12 mouse cellular contexts compared by ENCODE assay signal in genomic region chr1:63214271-63214558, GRCm38 (mm10). TPM values are rescaled to one million over a fixed set of nuclear protein-coding genes. Genes with fewer than 3 reads are reported as not detected.
DNase-seq lines count a peak whose midpoint lies in the region; ATAC-seq and TF ChIP-seq lines count a peak whose summit lies in the region.
"Had no signal": no experiment of that assay in that cellular context is flagged by ENCODE, and none has a peak within 500 bp of the region (broad histone marks: within the 10 kb centered on the region; RNA-seq: fewer than 3 reads in every experiment).

Gene Gpr1, minus strand, starts transcription at chr1:63214543.

- peak within 1 kb of the TSS; percentile 62 for H3K4me2 ChIP-seq in heart, embryonic 12.5 days
- peak within 1 kb of the TSS; percentile 38 for H3K4me2 ChIP-seq in forebrain, embryonic 15.5 days (replicated peaks)
- H3K4me2 ChIP-seq in midbrain, embryonic 11.5 days = peak within 1 kb of the TSS; percentile 27

- no peak for DNase-seq in heart, postnatal 14 days
- peak; percentile 93 for DNase-seq in midbrain, embryonic 11.5 days (ENCODE audit: low spot score, missing footprints)
- no peak for DNase-seq in thymus, adult 18-20 months
- DNase-seq in ovary, postnatal 36 days (ENCODE audit: low spot score) = no peak
- no peak for DNase-seq in frontal cortex, postnatal 25 days (ENCODE audit: low spot score in 2 of 2)
- DNase-seq: cerebellum, adult 18-20 months; gastrocnemius, postnatal 14 days had no signal

- H3K4me1 ChIP-seq in heart, embryonic 12.5 days (replicated peaks) = peaks cover 7% of the 10 kb centered on the region; the same call in 1 of the 2 replicates
- peaks cover 6% of the 10 kb centered on the region for H3K4me1 ChIP-seq in ES-Bruce4 (ENCODE audit: control insufficient read depth, insufficient read depth, low read length)
- H3K4me1 ChIP-seq in forebrain, embryonic 15.5 days = peaks cover 12% of the 10 kb centered on the region
- H3K4me1 ChIP-seq in midbrain, embryonic 11.5 days (ENCODE audit: control insufficient read depth, insufficient read depth, low read length) = peaks cover 7% of the 10 kb centered on the region; the same call in 1 of the 2 replicates

- TF ChIP-seq CTCF in ES-Bruce4 (IDR thresholded peaks at IDR 0.05; ENCODE audit: low read depth, low read length) = no peak

- TF ChIP-seq EP300 in ES-Bruce4 (IDR thresholded peaks at IDR 0.05; ENCODE audit: insufficient read depth, low read depth, low read length) = no peak

- H3K9ac ChIP-seq in heart, embryonic 12.5 days = peak within 1 kb of the TSS; percentile 56
- peak within 1 kb of the TSS; percentile 60 for H3K9ac ChIP-seq in ES-Bruce4 (ENCODE audit: low read depth, poor library complexity, severe bottlenecking)
- H3K9ac ChIP-seq in forebrain, embryonic 15.5 days (replicated peaks) = peak within 1 kb of the TSS; percentile 28; the same call in 1 of the 2 replicates
- H3K9ac ChIP-seq in midbrain, embryonic 11.5 days (ENCODE audit: low read length) = 0 out of 2 replicates have a peak within 1 kb of the TSS, but pooled peaks have one; percentile 1

- peak within 1 kb of the TSS; percentile 29; the same call in 1 of the 2 replicates for H3K4me3 ChIP-seq in heart, embryonic 12.5 days
- H3K4me3 ChIP-seq in ES-Bruce4 (ENCODE audit: low read depth, low read length) = peak within 1 kb of the TSS; percentile 34; the same call in 1 of the 2 replicates
- H3K4me3 ChIP-seq in forebrain, embryonic 15.5 days = peak within 1 kb of the TSS; percentile 13
- H3K4me3 ChIP-seq in midbrain, embryonic 11.5 days (ENCODE audit: low read depth, low read length) = peak within 1 kb of the TSS; percentile 7; the same call in 1 of the 2 replicates

- WGBS in heart, embryonic 12.5 days = 31% methylated on average over 3 of the region's 3 CpGs
- 34% methylated on average over 3 of the region's 3 CpGs for WGBS in forebrain, embryonic 15.5 days
- 24% methylated on average over 3 of the region's 3 CpGs for WGBS in midbrain, embryonic 11.5 days

- H3K27ac ChIP-seq in heart, embryonic 12.5 days (ENCODE audit: poor library complexity, severe bottlenecking) = no peak within 1 kb of the TSS
- H3K27ac ChIP-seq in ES-Bruce4 (ENCODE audit: insufficient read depth, low read length) = peak within 1 kb of the TSS; percentile 95
- H3K27ac ChIP-seq in forebrain, embryonic 15.5 days (replicated peaks) = 0 out of 2 replicates have a peak within 1 kb of the TSS, but pooled peaks have one; percentile 37
- peak within 1 kb of the TSS; percentile 37 for H3K27ac ChIP-seq in midbrain, embryonic 11.5 days (ENCODE audit: low read depth, low read length)

- peaks cover 3% of the 10 kb centered on the region; the same call in 1 of the 2 replicates for H3K9me3 ChIP-seq in heart, embryonic 12.5 days (replicated peaks)
- H3K9me3 ChIP-seq in ES-Bruce4 (replicated peaks; ENCODE audit: control insufficient read depth, insufficient read depth, low read length, poor library complexity, severe bottlenecking) = no peaks in the 10 kb centered on the region
- no peaks in the 10 kb centered on the region for H3K9me3 ChIP-seq in forebrain, embryonic 15.5 days
- no peaks in the 10 kb centered on the region; the same call in 1 of the 2 replicates for H3K9me3 ChIP-seq in midbrain, embryonic 11.5 days (ENCODE audit: control insufficient read depth, low read length)

- intact Hi-C loops in heart, postnatal 14 days (cut with DNase I) = no loop called here

- H3K27me3 ChIP-seq in heart, embryonic 12.5 days (replicated peaks) = no peaks in the 10 kb centered on the region
- H3K27me3 ChIP-seq in ES-Bruce4 (ENCODE audit: control insufficient read depth, insufficient read depth, low read length, poor library complexity, severe bottlenecking) = no peaks in the 10 kb centered on the region
- H3K27me3 ChIP-seq in forebrain, embryonic 15.5 days = no peaks in the 10 kb centered on the region
- no peaks in the 10 kb centered on the region for H3K27me3 ChIP-seq in midbrain, embryonic 11.5 days (ENCODE audit: control insufficient read depth, insufficient read depth, low read length)

- H3K36me3 ChIP-seq in heart, embryonic 12.5 days = no peaks in the 10 kb centered on the region
- peaks cover 4% of the 10 kb centered on the region; the same call in 1 of the 2 replicates for H3K36me3 ChIP-seq in ES-Bruce4 (ENCODE audit: control insufficient read depth, insufficient read depth, low read length, poor library complexity, severe bottlenecking)
- no peaks in the 10 kb centered on the region for H3K36me3 ChIP-seq in forebrain, embryonic 15.5 days
- H3K36me3 ChIP-seq in midbrain, embryonic 11.5 days (ENCODE audit: control insufficient read depth, insufficient read depth, low read length) = no peaks in the 10 kb centered on the region

- no peak for ATAC-seq in heart, embryonic 12.5 days (ENCODE audit: insufficient number of reproducible peaks, low FRiP score)
- ATAC-seq in forebrain, embryonic 15.5 days (replicated peaks) = no peak
- ATAC-seq in midbrain, embryonic 11.5 days (ENCODE audit: low FRiP score) = no peak
- ATAC-seq: activated CD4-positive, CD25-positive, alpha-beta regulatory T cell, adult 4 months had no signal

- TF ChIP-seq POLR2A in ES-Bruce4 (IDR thresholded peaks at IDR 0.05; ENCODE audit: insufficient read depth, low read length) = no peak

RNA-seq across cellular contexts. Expression of gene Gpr1, which starts in this region (rescaled TPM):
- polyA plus RNA-seq in heart, embryonic 12.5 days (2016; fragmentation: Nextera tagmentation; extraction: Ambion mirVana) = 0.11 TPM in 1 of 2 replicates, not detected in the other
- under 1 TPM; 0.36 to 0.59 TPM for total RNA-seq in heart, postnatal 14 days (2021)
- 0.35 and 0.61 TPM in 2 replicates for polyA plus RNA-seq in ES-Bruce4 (2011; ENCODE audit: insufficient read depth, insufficient read length, low read depth, missing spikeins)
- polyA plus RNA-seq in forebrain, embryonic 15.5 days (2015; fragmentation: Nextera tagmentation; extraction: Ambion mirVana) = 0.33 and 0.34 TPM in 2 replicates
- 0.08 and 0.22 TPM in 2 replicates for polyA plus RNA-seq in midbrain, embryonic 11.5 days (2014; fragmentation: Nextera tagmentation; extraction: Ambion mirVana)
- total RNA-seq: megakaryocyte-erythroid progenitor cell, adult 5-6 weeks had no signal

Comparison
In these comparisons a context has a peak if more than half of its experiments do, and no peak if none do; other contexts are left out.
1. Peak in DNase-seq, H3K4me3 ChIP-seq, H3K27ac ChIP-seq, H3K9ac ChIP-seq and H3K4me2 ChIP-seq in midbrain, embryonic 11.5 days; RNA of the gene not detected or under 1 TPM.
2. H3K9ac ChIP-seq: peak in every context shown above with its lines; median percentile 60 in ES-Bruce4; 56 in heart, embryonic 12.5 days; 28 in forebrain, embryonic 15.5 days; 1 in midbrain, embryonic 11.5 days.